9 mouse cellular contexts compared by ENCODE assay signal in genomic region chr5:28465526-28465925, GRCm38 (mm10). TPM values are rescaled to one million over a fixed set of nuclear protein-coding genes. Genes with fewer than 3 reads are reported as not detected.
A peak's percentile ranks its signal among the peaks of the same experiment; 100 is the strongest.
DNase-seq lines count a peak whose midpoint lies in the region; ATAC-seq and TF ChIP-seq lines count a peak whose summit lies in the region.
"Had no signal": no experiment of that assay in that cellular context is flagged by ENCODE, and none has a peak within 500 bp of the region (broad histone marks: within the 10 kb centered on the region; RNA-seq: fewer than 3 reads in every experiment).

No protein-coding gene starts in this region.

- TF ChIP-seq CTCF in hindbrain, postnatal 0 days (IDR thresholded peaks at IDR 0.05; ENCODE audit: low read depth) = no peak

- no peak overlapping the region for H3K27ac ChIP-seq in heart, embryonic 16.5 days (ENCODE audit: low read length)
- peak overlapping the region; percentile 12; the same call in 1 of the 2 replicates for H3K27ac ChIP-seq in hindbrain, postnatal 0 days
- H3K27ac ChIP-seq in midbrain, embryonic 16.5 days (ENCODE audit: low read length) = no peak overlapping the region

- peaks cover 5% of the 10 kb centered on the region for H3K4me1 ChIP-seq in heart, embryonic 16.5 days (ENCODE audit: control insufficient read depth, insufficient read depth, low read length)
- no peaks in the 10 kb centered on the region for H3K4me1 ChIP-seq in hindbrain, postnatal 0 days (ENCODE audit: insufficient read depth, low read length)
- H3K4me1 ChIP-seq in midbrain, embryonic 16.5 days (ENCODE audit: control insufficient read depth, insufficient read depth, low read length) = peaks cover 22% of the 10 kb centered on the region

- peak overlapping the region; percentile 80 for H3K4me2 ChIP-seq in heart, embryonic 16.5 days (ENCODE audit: low read depth, low read length)
- peak overlapping the region; percentile 88 for H3K4me2 ChIP-seq in hindbrain, postnatal 0 days (ENCODE audit: low read depth, low read length)
- peak overlapping the region; percentile 87 for H3K4me2 ChIP-seq in midbrain, embryonic 16.5 days (ENCODE audit: low read length)

- peaks cover 97% of the 10 kb centered on the region for H3K27me3 ChIP-seq in heart, embryonic 16.5 days (ENCODE audit: control insufficient read depth, insufficient read depth, low read length)
- peaks cover 72% of the 10 kb centered on the region for H3K27me3 ChIP-seq in hindbrain, postnatal 0 days (ENCODE audit: insufficient read depth, low read length)
- peaks cover 61% of the 10 kb centered on the region for H3K27me3 ChIP-seq in midbrain, embryonic 16.5 days (ENCODE audit: control insufficient read depth, insufficient read depth, low read depth, low read length)

- WGBS in heart, embryonic 16.5 days = 2% methylated on average over 18 of the region's 18 CpGs
- under 1% methylated on average over 18 of the region's 18 CpGs for WGBS in hindbrain, postnatal 0 days
- WGBS in midbrain, embryonic 16.5 days = under 1% methylated on average over 18 of the region's 18 CpGs

- no peaks in the 10 kb centered on the region for H3K9me3 ChIP-seq in heart, embryonic 16.5 days (replicated peaks; ENCODE audit: control insufficient read depth, low read length)
- no peaks in the 10 kb centered on the region for H3K9me3 ChIP-seq in hindbrain, postnatal 0 days (ENCODE audit: low read length)
- H3K9me3 ChIP-seq in midbrain, embryonic 16.5 days (replicated peaks; ENCODE audit: control insufficient read depth, low read length, poor library complexity, severe bottlenecking) = no peaks in the 10 kb centered on the region

- H3K36me3 ChIP-seq in heart, embryonic 16.5 days (ENCODE audit: control insufficient read depth, insufficient read depth) = no peaks in the 10 kb centered on the region
- no peaks in the 10 kb centered on the region for H3K36me3 ChIP-seq in hindbrain, postnatal 0 days (ENCODE audit: insufficient read depth, low read length)
- H3K36me3 ChIP-seq in midbrain, embryonic 16.5 days (ENCODE audit: control insufficient read depth, insufficient read depth, low read length) = no peaks in the 10 kb centered on the region

- DNase-seq in heart, postnatal 4 days = no peak
- peak; percentile 21 for DNase-seq in embryo, embryonic 11 days
- DNase-seq in hindbrain, postnatal 0 days (ENCODE audit: low spot score) = peak; percentile 31
- no peak for DNase-seq in right cerebral cortex, adult 18-20 months
- no peak for DNase-seq in frontal cortex, postnatal 14 days (ENCODE audit: low spot score in 2 of 2)

- H3K4me3 ChIP-seq in heart, embryonic 16.5 days (ENCODE audit: low read length) = peak overlapping the region; percentile 55
- peak overlapping the region; percentile 62 for H3K4me3 ChIP-seq in hindbrain, postnatal 0 days (ENCODE audit: low read length)
- peak overlapping the region; percentile 58 for H3K4me3 ChIP-seq in midbrain, embryonic 16.5 days (ENCODE audit: low read depth, low read length)

- no peak overlapping the region for H3K9ac ChIP-seq in heart, embryonic 16.5 days (ENCODE audit: low read length)
- peak overlapping the region; percentile 53; the same call in 1 of the 2 replicates for H3K9ac ChIP-seq in hindbrain, postnatal 0 days (replicated peaks; ENCODE audit: low read length)
- peak overlapping the region; percentile 66 for H3K9ac ChIP-seq in midbrain, embryonic 16.5 days (ENCODE audit: low read depth, low read length)

- ATAC-seq in heart, embryonic 16.5 days (replicated peaks; ENCODE audit: extremely low read depth, insufficient read depth, low FRiP score) = no peak
- ATAC-seq in hindbrain, postnatal 0 days = no peak
- ATAC-seq in midbrain, embryonic 16.5 days = no peak
- ATAC-seq in megakaryocyte, adult 5-6 weeks (ENCODE audit: poor library complexity, severe bottlenecking) = no peak

RNA-seq across cellular contexts. Expression of gene Shh, which starts 1.5 kb away (rescaled TPM):
- 0.14 and 0.82 TPM in 2 replicates for polyA plus RNA-seq in heart, embryonic 16.5 days (2015; fragmentation: Nextera tagmentation; extraction: Ambion mirVana)
- not detected for total RNA-seq in heart, postnatal 4 days (2021)
- total RNA-seq in hindbrain, postnatal 0 days (2014; rRNA removed) = 3.3 and 4.2 TPM in 2 replicates
- 0.84 TPM in 2 replicates for polyA plus RNA-seq in hindbrain, postnatal 0 days (2015; fragmentation: Nextera tagmentation; extraction: Ambion mirVana)
- polyA plus RNA-seq in midbrain, embryonic 16.5 days (2015; fragmentation: Nextera tagmentation; extraction: Ambion mirVana) = 0.83 and 1.0 TPM in 2 replicates
- total RNA-seq in megakaryocyte, adult 5-6 weeks (2015) = not detected in 2 replicates
- not detected in 2 replicates for total RNA-seq in megakaryocyte, adult 5-6 weeks (2017)
- polyA plus RNA-seq: liver, embryonic 16.5 days had no signal

Comparison
In these comparisons a context has a peak if more than half of its experiments do, and no peak if none do; other contexts are left out.
1. DNase-seq: peak in embryo, embryonic 11 days (single experiment) and hindbrain, postnatal 0 days (single experiment); none in heart, postnatal 4 days (single experiment), right cerebral cortex, adult 18-20 months (single experiment) and frontal cortex, postnatal 14 days (0 of 2).
2. Peak in every context shown above with its lines, with median percentiles within 50 percentile points of each other: H3K4me2 ChIP-seq and H3K4me3 ChIP-seq.